Mouse (Mus musculus): ENCODE data around the gene RPS10-NUDT3. TPM values are rescaled to one million over a fixed set of nuclear protein-coding genes. Genes with fewer than 3 reads are reported as not detected.
"Not testable (repeated sequence)": the region's sequence is repeated elsewhere in the genome, so short reads cannot be mapped to it uniquely, and the experiment has no call there.

The RPS10-NUDT3 gene
- polyA plus RNA-seq, 1 experiment, result not detected

DNA sequence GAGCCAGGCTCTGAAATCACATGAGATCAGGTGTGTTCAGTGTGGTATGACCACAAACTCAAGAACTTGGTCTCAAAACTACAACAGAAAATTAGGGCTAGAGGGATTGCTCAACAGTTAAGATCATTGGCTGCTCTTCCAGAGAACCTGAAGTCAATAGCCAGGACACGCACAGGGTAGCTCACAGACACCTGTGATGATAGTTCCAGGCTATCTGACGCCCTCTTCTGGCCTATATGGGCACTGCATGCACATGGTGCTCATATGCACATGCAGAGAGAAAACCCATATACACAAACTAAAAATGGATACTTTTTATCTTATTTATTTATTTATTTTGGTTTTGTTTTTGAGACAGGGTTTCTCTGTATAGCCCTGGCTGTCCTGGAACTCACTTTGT is 9.6 kb upstream of the RPS10-NUDT3 start:
- Histone ChIP-seq H3K4me3 (replicated peaks) (no peak overlapping the region), H3K4me1 (ENCODE audit: control insufficient read depth) (no peaks in the 10 kb centered on the region), H3K27me3 (ENCODE audit: control insufficient read depth) (peaks cover 13% of the 10 kb centered on the region), H3K36me3 (ENCODE audit: control insufficient read depth) (no peaks in the 10 kb centered on the region), H3K9me3 (ENCODE audit: control insufficient read depth, low read length) (peaks cover 5% of the 10 kb centered on the region; the same call in 1 of the 2 replicates)
- TF ChIP-seq TAL1 (IDR thresholded peaks at IDR 0.05; ENCODE audit: low read length), result no peak
- no peak for TF ChIP-seq GATA1 (IDR thresholded peaks at IDR 0.05; ENCODE audit: low read length)

- TF ChIP-seq GATA1 (IDR thresholded peaks at IDR 0.05; ENCODE audit: low read length), result no peak
- no peak for TF ChIP-seq TAL1 (IDR thresholded peaks at IDR 0.05; ENCODE audit: low read length)
- Histone ChIP-seq H3K27me3 (ENCODE audit: control insufficient read depth) (peaks cover 10% of the 10 kb centered on the region), H3K9me3 (ENCODE audit: control insufficient read depth, low read length) (peaks cover 5% of the 10 kb centered on the region; the same call in 1 of the 2 replicates), H3K4me3 (replicated peaks) (no peak overlapping the region), H3K4me1 (ENCODE audit: control insufficient read depth) (peaks cover 3% of the 10 kb centered on the region; the same call in 1 of the 2 replicates), H3K36me3 (ENCODE audit: control insufficient read depth) (no peaks in the 10 kb centered on the region)
Measured at GRCm38 (mm10) chr17:27643756-27644155, 8.7 kb upstream of the RPS10-NUDT3 start.

DNA sequence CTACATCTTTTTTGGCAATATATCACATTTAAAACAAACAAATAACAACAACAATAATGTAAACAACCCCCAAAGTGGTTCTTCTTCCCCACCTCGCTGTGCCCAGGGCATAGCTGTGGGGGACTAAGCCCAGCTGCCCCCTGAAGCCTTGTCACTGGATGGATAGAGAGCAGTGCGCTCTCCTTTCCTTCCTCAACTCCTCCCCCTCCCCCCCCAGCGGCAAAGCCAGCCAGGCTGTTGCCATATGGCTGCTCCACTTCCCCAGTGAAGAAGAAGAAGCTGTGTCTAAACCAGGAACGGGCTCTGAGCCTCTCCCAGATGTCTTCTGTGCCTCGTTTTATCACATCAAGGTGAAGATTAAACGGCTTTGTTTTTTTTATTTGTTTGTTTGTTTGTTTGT is 8.1 kb upstream of the RPS10-NUDT3 start:
- no peak for TF ChIP-seq GATA1 (IDR thresholded peaks at IDR 0.05; ENCODE audit: low read length)
- TF ChIP-seq TAL1 (IDR thresholded peaks at IDR 0.05; ENCODE audit: low read length), result no peak
- Histone ChIP-seq H3K27me3 (ENCODE audit: control insufficient read depth) (peaks cover 10% of the 10 kb centered on the region), H3K9me3 (ENCODE audit: control insufficient read depth, low read length) (peaks cover 5% of the 10 kb centered on the region; the same call in 1 of the 2 replicates), H3K36me3 (ENCODE audit: control insufficient read depth) (no peaks in the 10 kb centered on the region), H3K4me1 (ENCODE audit: control insufficient read depth) (peaks cover 3% of the 10 kb centered on the region; the same call in 1 of the 2 replicates), H3K4me3 (replicated peaks) (no peak overlapping the region)

DNA sequence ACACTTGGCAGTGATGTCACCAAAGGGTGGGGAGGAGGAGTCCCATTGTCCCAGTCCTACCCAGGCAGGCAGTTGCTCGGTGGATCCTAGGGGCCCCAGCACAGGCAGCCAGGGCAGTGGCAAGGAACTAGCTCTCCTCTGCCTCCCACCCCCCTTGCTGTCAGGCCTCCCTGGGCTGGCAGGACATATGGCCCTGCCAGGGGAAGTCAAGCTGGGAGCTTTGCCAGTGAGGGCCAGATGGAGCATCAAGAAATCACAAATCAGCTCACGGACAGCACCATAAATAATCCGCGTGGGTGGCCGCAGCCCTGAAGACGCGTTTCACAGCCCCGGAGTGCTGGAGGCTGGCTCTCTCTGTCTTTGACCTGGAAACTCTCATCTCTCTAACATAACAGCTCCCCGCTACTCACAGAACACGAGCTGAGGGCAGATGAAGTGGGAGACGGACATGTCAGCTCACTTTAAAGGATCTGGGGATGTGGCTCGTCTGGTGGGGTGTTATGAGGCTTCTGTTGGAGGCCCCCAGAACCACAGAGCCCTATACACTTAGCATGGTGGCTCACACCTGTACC is 7.6 kb upstream of the RPS10-NUDT3 start:
- H3K4me3 ChIP-seq (replicated peaks), result no peak overlapping the region

DNA sequence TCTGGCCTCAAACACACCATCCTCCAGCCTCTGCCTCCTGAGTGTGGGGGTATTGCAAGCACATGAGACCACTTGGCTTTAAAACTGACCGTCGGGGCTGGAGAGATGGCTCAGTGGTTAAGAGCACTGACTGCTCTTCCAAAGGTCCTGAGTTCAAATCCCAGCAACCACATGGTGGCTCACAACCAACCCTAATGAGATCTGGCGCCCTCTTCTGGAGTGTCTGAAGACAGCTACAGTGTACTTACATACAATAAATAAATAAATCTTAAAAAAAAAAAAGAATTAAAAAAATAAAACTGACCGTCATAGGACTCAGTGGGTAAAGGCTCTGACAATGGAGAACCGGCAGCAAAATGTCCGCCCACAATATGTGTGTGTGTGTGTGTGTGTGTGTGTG is 4.8 kb upstream of the RPS10-NUDT3 start:
- H3K36me3 ChIP-seq (ENCODE audit: control insufficient read depth), result not testable (repeated sequence)

More for the DNA sequence above, 7.6 kb upstream of the RPS10-NUDT3 start:
- Histone ChIP-seq H3K4me1 (ENCODE audit: control insufficient read depth) (peaks cover 3% of the 10 kb centered on the region; the same call in 1 of the 2 replicates), H3K9me3 (ENCODE audit: control insufficient read depth, low read length) (peaks cover 2% of the 10 kb centered on the region; the same call in 1 of the 2 replicates), H3K36me3 (ENCODE audit: control insufficient read depth) (no peaks in the 10 kb centered on the region), H3K27me3 (ENCODE audit: control insufficient read depth) (peaks cover 10% of the 10 kb centered on the region)
- TF ChIP-seq TAL1 (IDR thresholded peaks at IDR 0.05; ENCODE audit: low read length) (no peak), GATA1 (IDR thresholded peaks at IDR 0.05; ENCODE audit: low read length) (no peak)

GRCm38 (mm10) chr17:27638921-27639332 is 3.9 kb upstream of the RPS10-NUDT3 start:
- no peaks in the 10 kb centered on the region for H3K9me3 ChIP-seq (ENCODE audit: control insufficient read depth, low read length)
- peaks cover 30% of the 10 kb centered on the region for H3K4me1 ChIP-seq (ENCODE audit: control insufficient read depth)
- peaks cover 8% of the 10 kb centered on the region for H3K27me3 ChIP-seq (ENCODE audit: control insufficient read depth)
- TF ChIP-seq GATA1 (IDR thresholded peaks at IDR 0.05; ENCODE audit: low read length), result no peak
- TF ChIP-seq TAL1 (IDR thresholded peaks at IDR 0.05; ENCODE audit: low read length), result no peak
- no peak overlapping the region for H3K4me3 ChIP-seq (replicated peaks)
- peaks cover 6% of the 10 kb centered on the region for H3K36me3 ChIP-seq (ENCODE audit: control insufficient read depth)

More for the DNA sequence above, 4.8 kb upstream of the RPS10-NUDT3 start:
- H3K4me1 ChIP-seq (ENCODE audit: control insufficient read depth), result peaks cover 21% of the 10 kb centered on the region
- not testable (repeated sequence) for H3K27me3 ChIP-seq (ENCODE audit: control insufficient read depth); H3K9me3 ChIP-seq (ENCODE audit: control insufficient read depth, low read length); H3K4me3 ChIP-seq (replicated peaks)

GRCm38 (mm10) chr17:27637333-27637732 is 2.3 kb upstream of the RPS10-NUDT3 start:
- TF ChIP-seq GATA1 (IDR thresholded peaks at IDR 0.05; ENCODE audit: low read length), result no peak
- TF ChIP-seq TAL1 (IDR thresholded peaks at IDR 0.05; ENCODE audit: low read length), result no peak
- Histone ChIP-seq H3K4me3 (replicated peaks) (no peak overlapping the region), H3K9me3 (ENCODE audit: control insufficient read depth, low read length) (no peaks in the 10 kb centered on the region), H3K36me3 (ENCODE audit: control insufficient read depth) (peaks cover 22% of the 10 kb centered on the region), H3K27me3 (ENCODE audit: control insufficient read depth) (peaks cover under 1% of the 10 kb centered on the region; the same call in 1 of the 2 replicates), H3K4me1 (ENCODE audit: control insufficient read depth) (peaks cover 46% of the 10 kb centered on the region)

DNA sequence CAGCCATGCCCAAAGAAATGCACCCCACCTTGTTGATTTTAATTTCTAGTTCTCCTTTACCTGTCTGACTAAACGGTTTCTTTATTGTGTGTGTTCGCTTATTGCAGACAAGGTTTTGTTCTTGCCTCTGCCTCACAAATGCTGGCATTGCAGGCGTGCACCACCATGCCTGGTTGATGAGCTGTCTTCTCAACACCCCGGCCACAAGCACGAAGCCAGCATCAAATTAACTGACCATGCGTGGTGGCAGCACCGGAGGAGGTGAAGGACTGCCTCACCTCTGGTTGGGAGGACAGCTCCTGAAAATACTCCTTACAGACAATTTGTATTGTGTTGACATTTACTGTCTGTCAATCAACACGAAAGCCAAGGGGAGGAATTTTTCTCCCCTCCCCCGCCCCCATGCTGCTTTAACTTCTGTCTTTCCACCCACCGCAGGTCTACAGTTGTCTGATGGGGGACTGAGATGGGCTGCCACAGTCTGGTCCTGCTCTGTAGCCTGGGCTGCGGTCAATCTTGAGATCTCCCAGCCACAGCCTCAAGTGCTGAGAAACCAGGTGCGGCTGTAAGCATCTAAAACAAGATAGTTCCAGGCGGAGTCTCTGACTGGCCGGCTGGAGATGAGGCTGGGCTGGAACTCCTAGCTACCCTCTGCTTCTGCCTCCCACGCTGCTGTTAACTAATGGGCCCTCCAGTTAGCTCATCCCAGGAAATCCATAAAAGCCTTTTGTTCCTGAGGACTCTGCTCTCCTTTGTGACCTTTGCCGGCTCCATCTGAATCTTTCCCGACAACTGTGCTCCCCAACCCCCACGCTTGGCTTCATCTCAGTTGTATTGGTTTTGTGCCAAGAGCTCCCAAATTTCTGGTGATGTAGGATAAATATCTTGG is 1.4 kb upstream of the RPS10-NUDT3 start, which contains the start of gene Rps10:
Gene Rps10 (minus strand): TSS at position 538 of the 889 bp plus-strand sequence.
- peaks cover 56% of the 10 kb centered on the region for H3K4me1 ChIP-seq (ENCODE audit: control insufficient read depth)

GRCm38 (mm10) chr17:27635575-27635903 is 517 bp upstream of the RPS10-NUDT3 start:
- H3K9me3 ChIP-seq (ENCODE audit: control insufficient read depth, low read length); H3K27me3 ChIP-seq (ENCODE audit: control insufficient read depth): not testable (repeated sequence)
- peaks cover 40% of the 10 kb centered on the region for H3K36me3 ChIP-seq (ENCODE audit: control insufficient read depth)
- peak overlapping the region; percentile 97 for H3K4me3 ChIP-seq (replicated peaks)
- H3K4me1 ChIP-seq (ENCODE audit: control insufficient read depth), result peaks cover 61% of the 10 kb centered on the region

More for the DNA sequence above, 1.4 kb upstream of the RPS10-NUDT3 start, which contains the start of gene Rps10:
- Histone ChIP-seq H3K36me3 (ENCODE audit: control insufficient read depth) (peaks cover 32% of the 10 kb centered on the region), H3K4me3 (replicated peaks) (peak within 1 kb of the TSS; percentile 97), H3K9me3 (ENCODE audit: control insufficient read depth, low read length) (no peaks in the 10 kb centered on the region), H3K27me3 (ENCODE audit: control insufficient read depth) (no peaks in the 10 kb centered on the region)
- TF ChIP-seq TAL1 (IDR thresholded peaks at IDR 0.05; ENCODE audit: low read length), result no peak
- TF ChIP-seq GATA1 (IDR thresholded peaks at IDR 0.05; ENCODE audit: low read length), result no peak

Measured in erythroblast, embryonic 14.5 days (primary cell).